Mouse (Mus musculus) megakaryocyte, embryonic 14.5 days (primary cell): ENCODE results near the gene 6330409D20Rik. TPM values are rescaled to one million over a fixed set of nuclear protein-coding genes. Genes with fewer than 3 reads are reported as not detected.

Experiments
- H3K27me3 ChIP-seq: replicated peaks from 2 replicates; pipeline ENCODE3; 2012; ENCODE audit warnings: inconsistent platforms
- H3K36me3 ChIP-seq: replicated peaks from 2 replicates; pipeline ENCODE3; 2012; ENCODE audit warnings: low read length, inconsistent platforms, mixed read lengths
- H3K4me1 ChIP-seq: 2 replicates; pipeline ENCODE4 v1.6.1; 2012; ENCODE audit warnings: inconsistent platforms
- H3K4me3 ChIP-seq: replicated peaks from 2 replicates; pipeline ENCODE3; 2012; ENCODE audit warnings: moderate library complexity, mild to moderate bottlenecking, inconsistent platforms
- H3K9me3 ChIP-seq: 2 replicates; pipeline ENCODE4 v1.6.1; 2012; ENCODE audit warnings: inconsistent platforms
- FLI1 ChIP-seq: IDR thresholded peaks from 2 replicates; pipeline ENCODE4 v1.6.1; 2012; ENCODE audit warnings: low read length, inconsistent platforms, mixed read lengths
- GATA1 ChIP-seq: IDR thresholded peaks from 3 replicates; pipeline ENCODE4 v1.6.1; 2012; ENCODE audit warnings: mixed read lengths, low read length, inconsistent platforms, borderline replicate concordance
- polyA plus RNA-seq: library from polyadenylated mRNA; stranded (reverse); fragments of >175 nt; gene quantifications from 2 replicates; pipeline ENCODE4 v1.2.3, GENCODE M21; 2012; ENCODE audit warnings: low replicate concordance; ENCODE audit not compliant: insufficient read depth

6330409D20Rik gene
- polyA plus RNA-seq, 1 experiment: 3.0 TPM

DNA sequence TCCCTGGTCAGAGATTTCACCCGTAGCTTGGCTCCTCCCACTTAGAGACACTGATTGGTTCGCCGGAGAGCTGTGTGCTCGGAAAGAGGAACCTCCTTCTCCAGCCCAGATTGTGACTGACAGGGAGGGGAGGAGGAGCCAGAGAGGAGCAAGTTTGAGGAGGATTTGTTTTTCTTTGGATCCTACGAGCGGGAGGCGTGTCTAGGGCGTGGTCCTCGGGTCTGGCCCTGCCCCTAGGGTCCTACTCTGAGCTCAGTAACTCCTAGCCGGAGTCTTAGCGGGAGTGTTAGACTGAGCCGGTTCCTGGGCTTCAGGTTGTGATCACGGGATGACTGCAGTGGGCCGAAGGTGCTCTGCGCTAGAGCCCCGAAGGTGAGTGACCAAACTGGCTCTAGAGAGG lies 13.4 kb downstream of the 6330409D20Rik start:
- Histone ChIP-seq H3K27me3 (no peaks in the 10 kb centered on the region), H3K9me3 (0 out of 2 replicates have a peak, but pooled peaks cover 4% of the 10 kb centered on the region), H3K36me3 (peaks cover 57% of the 10 kb centered on the region), H3K4me3 (peak overlapping the region; percentile 88), H3K4me1 (peaks cover 68% of the 10 kb centered on the region)
- TF ChIP-seq FLI1 (no peak), GATA1 (no peak)

DNA sequence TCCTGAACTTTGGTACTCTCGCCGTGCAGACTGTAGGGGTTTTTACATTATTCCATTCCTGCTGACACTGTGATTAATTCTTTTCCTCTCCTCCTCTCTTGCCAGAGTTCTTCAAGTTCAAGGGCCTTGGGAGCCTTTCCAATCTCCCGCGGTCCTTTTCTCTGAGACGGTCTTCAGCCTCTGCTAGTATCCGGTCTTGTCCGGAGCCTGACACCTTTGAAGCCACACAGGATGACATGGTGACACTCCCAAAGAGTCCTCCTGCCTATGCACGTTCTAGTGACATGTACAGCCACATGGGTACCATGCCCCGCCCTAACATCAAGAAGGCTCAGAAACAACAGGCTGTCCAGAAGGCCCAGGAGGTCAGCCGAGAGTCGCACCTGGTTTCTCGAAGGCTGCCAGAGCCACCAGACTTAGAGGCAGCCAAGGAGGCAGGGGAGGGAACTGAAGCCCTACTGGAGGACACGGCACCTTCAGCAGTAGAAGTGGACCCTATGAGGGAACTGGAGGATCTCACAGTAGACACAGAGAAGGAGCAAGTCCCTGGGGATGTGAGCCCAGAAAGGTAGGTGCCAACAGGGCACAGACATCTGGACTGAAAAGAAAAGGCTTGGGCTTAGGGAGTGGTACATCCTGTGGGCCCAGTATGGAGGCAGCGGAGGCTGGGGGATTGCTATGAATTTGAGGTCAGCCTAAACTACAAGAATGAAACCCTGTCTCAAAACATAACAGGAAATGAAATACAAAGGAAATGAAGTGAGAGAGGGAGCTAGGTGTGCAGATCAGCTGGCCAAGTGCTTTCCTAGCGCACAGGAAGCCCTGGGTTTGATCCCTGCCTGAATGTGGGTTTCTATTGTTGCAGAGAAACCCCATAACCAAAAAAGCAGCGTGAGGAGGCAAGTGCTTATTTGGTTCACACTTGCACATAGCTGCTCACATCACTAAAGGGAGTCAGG lies 15.7 kb downstream of the 6330409D20Rik start:
- H3K36me3 ChIP-seq: peaks cover 41% of the 10 kb centered on the region
- H3K9me3 ChIP-seq: 0 out of 2 replicates have a peak, but pooled peaks cover 4% of the 10 kb centered on the region
- H3K4me3 ChIP-seq: no peak overlapping the region
- peaks cover 70% of the 10 kb centered on the region for H3K4me1 ChIP-seq
- no peaks in the 10 kb centered on the region for H3K27me3 ChIP-seq
- TF ChIP-seq FLI1 (no peak), GATA1 (no peak)

DNA sequence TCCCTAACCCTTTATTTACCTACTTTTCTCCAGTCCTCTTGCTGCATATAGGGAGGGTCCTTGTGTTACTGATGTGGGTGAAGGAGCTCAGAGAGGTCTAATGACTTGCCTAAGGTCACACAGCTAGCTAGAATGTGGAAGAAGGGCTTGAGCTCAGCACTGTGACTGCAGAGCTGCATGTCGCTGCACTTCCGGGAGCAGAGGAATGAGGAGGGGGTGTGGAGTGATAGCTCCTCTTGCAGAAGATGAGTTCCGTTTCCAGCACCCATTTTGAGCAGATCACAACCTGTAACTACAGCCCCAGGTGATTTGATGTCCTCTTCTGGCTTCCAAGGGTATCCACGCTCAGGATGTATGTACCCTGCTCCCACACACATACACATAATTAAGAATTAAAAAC lies 16.7 kb downstream of the 6330409D20Rik start:
- H3K4me3 ChIP-seq: no peak overlapping the region
- H3K9me3 ChIP-seq: 0 out of 2 replicates have a peak, but pooled peaks cover 4% of the 10 kb centered on the region
- H3K4me1 ChIP-seq: peaks cover 80% of the 10 kb centered on the region
- peaks cover 32% of the 10 kb centered on the region for H3K36me3 ChIP-seq
- TF ChIP-seq FLI1 (no peak), GATA1 (no peak)
- H3K27me3 ChIP-seq: no peaks in the 10 kb centered on the region

DNA sequence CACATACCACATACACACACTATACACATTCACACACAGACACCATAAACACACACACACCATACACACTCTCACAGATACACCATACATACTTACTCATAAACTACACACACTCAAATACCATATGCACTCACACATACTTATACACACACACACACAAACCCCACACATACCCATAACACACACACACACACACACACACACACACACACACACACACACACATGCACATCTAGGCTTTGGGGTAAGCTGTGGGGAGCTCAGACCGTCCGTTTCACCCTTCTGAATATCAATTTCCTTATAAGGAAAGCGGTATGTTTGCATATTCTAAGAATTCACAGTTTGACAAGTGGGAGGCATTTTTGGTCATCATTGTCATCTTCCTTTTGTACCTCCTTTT lies 18.2 kb downstream of the 6330409D20Rik start:
- peaks cover 23% of the 10 kb centered on the region for H3K36me3 ChIP-seq
- no peaks in the 10 kb centered on the region for H3K27me3 ChIP-seq
- 0 out of 2 replicates have a peak, but pooled peaks cover 4% of the 10 kb centered on the region for H3K9me3 ChIP-seq
- TF ChIP-seq GATA1 (no peak), FLI1 (no peak)
- peak overlapping the region; percentile 90 for H3K4me3 ChIP-seq
- H3K4me1 ChIP-seq: peaks cover 81% of the 10 kb centered on the region

DNA sequence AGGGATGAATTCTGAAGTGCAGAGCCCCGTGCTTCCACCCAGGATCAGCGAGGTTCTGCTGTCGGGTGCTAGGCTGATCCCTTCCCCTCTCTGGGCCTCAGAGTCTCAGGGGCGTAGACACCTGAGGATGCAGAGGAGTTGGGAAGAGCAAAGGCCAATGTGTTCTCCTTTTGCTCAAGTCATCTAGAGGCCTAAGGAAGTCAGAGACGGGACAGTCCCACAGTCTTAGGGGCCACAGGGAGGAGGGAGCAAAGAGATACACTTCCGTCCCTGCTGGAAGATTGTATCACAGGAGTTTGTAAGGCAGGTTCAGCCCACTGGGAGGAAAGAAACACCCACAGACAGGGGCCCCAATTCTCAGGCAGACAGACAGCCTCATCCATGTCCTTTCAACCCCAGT lies 18.8 kb downstream of the 6330409D20Rik start:
- no peak for TF ChIP-seq GATA1
- Histone ChIP-seq H3K4me1 (peaks cover 78% of the 10 kb centered on the region), H3K9me3 (0 out of 2 replicates have a peak, but pooled peaks cover 4% of the 10 kb centered on the region), H3K4me3 (peak overlapping the region; percentile 90), H3K27me3 (no peaks in the 10 kb centered on the region), H3K36me3 (peaks cover 23% of the 10 kb centered on the region)

DNA sequence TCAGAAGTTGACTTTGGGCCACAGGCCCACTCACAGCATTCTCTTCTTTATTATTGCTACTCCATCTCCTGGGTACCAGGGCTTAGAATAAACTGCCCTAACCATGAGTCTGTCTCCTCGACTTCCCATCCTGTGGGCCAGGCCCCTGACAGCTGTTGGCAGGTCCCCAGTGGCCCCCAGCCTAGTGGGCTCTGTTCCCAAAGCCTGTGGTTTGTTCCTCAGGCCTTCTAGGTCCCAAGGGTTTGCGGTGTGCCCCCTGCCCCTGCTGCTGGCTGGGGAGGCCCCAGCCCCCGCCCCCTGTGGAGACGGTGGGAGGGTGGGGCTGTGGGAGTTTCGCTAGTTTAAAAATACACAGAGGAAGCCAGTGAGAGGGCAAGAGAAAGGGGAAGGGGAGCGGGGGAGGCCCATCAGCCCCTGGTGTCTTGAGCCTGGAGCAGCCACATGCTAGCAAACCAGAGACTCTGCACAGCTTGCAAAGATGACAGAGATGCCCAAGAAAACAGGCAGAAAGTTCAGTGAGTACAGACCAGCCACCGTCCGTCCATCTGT lies 20.1 kb downstream of the 6330409D20Rik start, which contains the start of gene Sh2d3c:
Sh2d3c (plus strand) TSS at position 375 of the 549 bp plus-strand sequence.
- no peak for TF ChIP-seq FLI1
- no peak for TF ChIP-seq GATA1

DNA sequence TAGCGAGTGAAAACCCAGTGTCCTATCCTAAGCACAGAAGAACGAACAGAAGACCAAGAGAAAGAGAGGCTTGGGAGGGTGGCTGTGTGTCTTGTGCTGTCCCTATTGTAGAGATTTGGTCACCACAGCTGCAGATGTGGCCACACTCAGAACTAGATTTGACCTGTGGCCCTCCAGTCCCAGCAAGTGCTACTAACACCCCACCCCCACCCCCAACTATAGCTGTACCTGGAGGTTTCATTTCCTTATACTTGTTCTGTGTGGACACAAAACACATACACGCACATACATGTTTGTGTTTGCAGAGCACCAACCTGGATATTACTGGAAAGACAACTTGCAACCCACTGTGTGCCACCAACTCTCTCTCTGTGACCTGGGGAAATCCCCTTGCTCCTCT lies 20.8 kb downstream of the 6330409D20Rik start:
- Histone ChIP-seq H3K36me3 (peaks cover 16% of the 10 kb centered on the region), H3K4me3 (peak overlapping the region; percentile 90), H3K27me3 (no peaks in the 10 kb centered on the region), H3K4me1 (peaks cover 86% of the 10 kb centered on the region), H3K9me3 (peaks cover 5% of the 10 kb centered on the region; the same call in 1 of the 2 replicates)
- TF ChIP-seq FLI1 (no peak), GATA1 (no peak)

More for the DNA sequence above, 20.1 kb downstream of the 6330409D20Rik start, which contains the start of gene Sh2d3c:
- peak within 1 kb of the TSS; percentile 90 for H3K4me3 ChIP-seq
- peaks cover 9% of the 10 kb centered on the region; the same call in 1 of the 2 replicates for H3K9me3 ChIP-seq
- no peaks in the 10 kb centered on the region for H3K27me3 ChIP-seq
- peaks cover 23% of the 10 kb centered on the region for H3K36me3 ChIP-seq
- H3K4me1 ChIP-seq: peaks cover 86% of the 10 kb centered on the region

DNA sequence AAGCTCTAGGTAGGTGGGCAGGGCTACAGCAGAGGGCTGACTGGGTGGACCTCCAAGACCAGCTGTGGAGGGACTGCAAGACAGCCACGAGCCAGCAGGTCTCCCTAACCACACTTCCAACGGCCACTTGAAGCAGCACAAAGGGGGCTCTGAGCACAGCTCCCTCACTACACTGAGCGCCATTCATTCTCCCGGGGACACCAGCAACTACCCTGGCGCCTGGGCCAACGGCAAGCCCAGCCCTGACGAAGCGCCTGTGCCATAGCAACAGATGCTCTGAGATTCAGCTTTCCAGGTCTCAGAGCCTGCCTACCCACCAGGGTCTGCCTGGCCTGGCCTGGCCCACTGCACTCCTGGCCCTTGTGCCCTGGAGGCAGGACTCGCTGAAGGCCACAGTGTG lies 22.1 kb downstream of the 6330409D20Rik start:
- peaks cover 91% of the 10 kb centered on the region for H3K4me1 ChIP-seq
- H3K9me3 ChIP-seq: peaks cover 5% of the 10 kb centered on the region; the same call in 1 of the 2 replicates
- peak overlapping the region; percentile 8 for H3K4me3 ChIP-seq
- H3K27me3 ChIP-seq: no peaks in the 10 kb centered on the region
- H3K36me3 ChIP-seq: peaks cover 7% of the 10 kb centered on the region
- TF ChIP-seq FLI1: no peak
- no peak for TF ChIP-seq GATA1

DNA sequence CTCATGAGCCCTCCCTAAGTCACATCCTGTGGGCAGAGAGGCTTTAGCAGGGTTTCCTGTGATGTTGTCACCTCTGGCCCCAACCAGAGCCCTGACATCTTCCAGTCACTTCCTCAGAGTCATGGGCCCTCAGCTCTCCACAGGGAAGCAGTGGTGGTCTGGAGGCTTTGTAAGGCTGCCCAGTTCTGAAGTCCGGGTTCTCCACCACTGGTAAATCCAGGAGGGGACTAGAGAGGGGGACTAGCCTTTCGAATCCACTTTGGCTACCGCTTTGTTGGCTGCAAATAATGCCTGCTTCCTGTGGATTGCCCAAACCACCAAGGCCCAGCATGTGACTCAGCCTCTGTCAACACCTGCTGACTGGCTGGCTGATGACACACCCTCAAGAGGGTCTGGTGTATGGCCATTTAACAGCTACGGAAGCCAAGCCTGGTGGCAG lies 25.8 kb downstream of the 6330409D20Rik start:
- Histone ChIP-seq H3K27me3 (no peaks in the 10 kb centered on the region), H3K4me1 (peaks cover 74% of the 10 kb centered on the region), H3K9me3 (peaks cover 5% of the 10 kb centered on the region; the same call in 1 of the 2 replicates), H3K4me3 (peak overlapping the region; percentile 97), H3K36me3 (peaks cover 24% of the 10 kb centered on the region)
- TF ChIP-seq FLI1: 0 out of 2 replicates have a peak, but pooled peaks have one; percentile 21
- no peak; the same call in 2 of the 3 replicates for TF ChIP-seq GATA1
